Mouse (Mus musculus) stomach, postnatal 0 days (tissue): ENCODE data around the gene Dct. TPM values are rescaled to one million over a fixed set of nuclear protein-coding genes. Genes with fewer than 3 reads are reported as not detected.

Experiments used
- ATAC-seq: fragments of 200-750 bp; cut with Nextera tagmentation; 2 replicates; pipeline ENCODE4 v1.8.0; 2017; ENCODE audit not compliant: low FRiP score, low TSS enrichment
- DNase-seq: peaks from one replicate; pipeline ENCODE4 v3.0.0-alpha.2; 2016; ENCODE audit warnings: low spot score
- H3K27ac ChIP-seq: fragments of 300-500 bp; sonication (generic); replicated peaks from 2 replicates; pipeline ENCODE4 v1.5.1; 2014; ENCODE audit warnings: mild to moderate bottlenecking, control low read depth
- H3K27me3 ChIP-seq: fragments of 300-500 bp; sonication (generic); 2 replicates; pipeline ENCODE4 v1.6.1; 2014; ENCODE audit warnings: low read length; ENCODE audit not compliant: control insufficient read depth, insufficient read depth
- H3K36me3 ChIP-seq: fragments of 300-500 bp; sonication (generic); 2 replicates; pipeline ENCODE4 v1.6.1; 2014; ENCODE audit warnings: low read length, mixed read lengths; ENCODE audit not compliant: control insufficient read depth, insufficient read depth
- H3K4me1 ChIP-seq: fragments of 300-500 bp; sonication (generic); replicated peaks from 2 replicates; pipeline ENCODE4 v1.6.1; 2014; ENCODE audit warnings: antibody characterized with exemption; ENCODE audit not compliant: control insufficient read depth, insufficient read depth
- H3K4me2 ChIP-seq: fragments of 300-500 bp; sonication (generic); replicated peaks from 2 replicates; pipeline ENCODE4 v1.6.1; 2014; ENCODE audit warnings: low read depth, mild to moderate bottlenecking, control low read depth, moderate library complexity
- H3K4me3 ChIP-seq: fragments of 300-500 bp; sonication (generic); 2 replicates; pipeline ENCODE4 v1.5.1; 2014; ENCODE audit warnings: low read depth, low read length, control low read depth
- H3K9ac ChIP-seq: fragments of 300-500 bp; sonication (generic); 2 replicates; pipeline ENCODE4 v1.6.1; 2014; ENCODE audit warnings: mild to moderate bottlenecking, low read length, control low read depth, mixed read lengths
- H3K9me3 ChIP-seq: fragments of 300-500 bp; sonication (generic); 2 replicates; pipeline ENCODE4 v1.6.1; 2016; ENCODE audit warnings: low read length; ENCODE audit not compliant: control insufficient read depth
- CTCF ChIP-seq: IDR thresholded peaks from 2 replicates; pipeline ENCODE4 v1.5.1; 2016; ENCODE audit warnings: antibody characterized with exemption, low read depth, mild to moderate bottlenecking, moderate library complexity
- EP300 ChIP-seq: optimal IDR thresholded peaks from 2 replicates; pipeline ENCODE3; 2016; ENCODE audit warnings: antibody characterized with exemption
- WGBS: fragments of 180-500 bp; shearing (Covaris S2); extraction: QIAGEN DNeasy Blood & Tissue Kit; methylation state at CpG from one replicate; pipeline ENCODE4 v1.1.7; 2014; 5-methylcytosine and 5-hydroxymethylcytosine counted together
- polyA plus RNA-seq: library from polyadenylated mRNA; unstranded; fragments of >200 nt; fragmentation: Nextera tagmentation; extraction: Ambion mirVana; gene quantifications from 2 replicates; pipeline ENCODE4 v1.2.1, GENCODE M21; 2015

Dct gene
- polyA plus RNA-seq, 1 experiment from 2014 or later: 0.27 TPM

DNA sequence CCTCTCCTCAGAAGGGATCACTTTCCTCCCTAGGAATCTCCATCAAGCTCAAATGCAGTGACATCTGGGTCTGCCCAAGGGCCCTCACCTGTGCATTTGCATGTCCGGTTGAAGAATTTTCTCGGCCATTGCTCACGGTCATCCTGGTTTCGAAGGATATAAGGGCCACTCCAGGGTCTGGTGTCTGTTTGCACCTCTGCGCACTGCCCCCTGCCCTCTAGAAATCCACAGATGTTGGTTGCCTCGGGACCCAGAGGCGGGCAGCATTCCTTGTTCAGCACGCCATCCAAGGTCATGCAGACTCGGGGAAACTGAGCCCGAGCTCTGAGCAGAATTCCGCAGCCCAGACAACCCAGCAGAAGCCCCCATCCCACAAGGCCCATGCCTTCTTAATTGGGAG, 648 bp downstream of the Dct start:
- TF ChIP-seq EP300: no peak
- TF ChIP-seq CTCF: no peak
- no peaks in the 10 kb centered on the region for H3K36me3 ChIP-seq
- H3K4me2 ChIP-seq: no peak overlapping the region
- no peak overlapping the region for H3K9ac ChIP-seq
- WGBS: 69% methylated on average over 11 of the region's 11 CpGs
- DNase-seq (no peak), ATAC-seq (no peak)
- no peak overlapping the region for H3K4me3 ChIP-seq
- no peaks in the 10 kb centered on the region for H3K4me1 ChIP-seq
- H3K27ac ChIP-seq: no peak overlapping the region
- H3K9me3 ChIP-seq: no peaks in the 10 kb centered on the region
- no peaks in the 10 kb centered on the region for H3K27me3 ChIP-seq

DNA sequence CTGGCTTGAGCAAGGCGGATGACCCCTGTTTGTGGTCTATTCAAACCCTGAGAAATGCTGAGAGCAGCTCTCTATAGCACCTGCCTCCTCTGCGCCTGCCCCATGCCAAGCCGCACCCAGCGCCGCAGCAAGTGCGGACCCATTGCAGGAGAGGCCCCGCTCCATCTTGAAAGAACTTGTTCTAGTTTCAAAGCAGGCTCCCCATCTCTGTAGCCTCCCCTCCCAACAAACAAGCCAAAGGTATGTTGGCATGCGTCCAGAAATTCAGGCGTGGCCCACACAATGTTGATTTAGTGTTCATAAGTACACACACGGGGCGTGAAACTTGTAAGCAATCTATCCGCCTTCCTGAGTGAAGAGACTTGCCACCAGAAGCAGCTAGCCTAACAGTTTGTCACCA, 1.1 kb downstream of the Dct start:
- Histone ChIP-seq H3K27me3 (no peaks in the 10 kb centered on the region), H3K9ac (no peak overlapping the region), H3K27ac (no peak overlapping the region), H3K9me3 (no peaks in the 10 kb centered on the region), H3K4me2 (no peak overlapping the region), H3K4me3 (no peak overlapping the region), H3K4me1 (no peaks in the 10 kb centered on the region), H3K36me3 (no peaks in the 10 kb centered on the region)
- DNase-seq (peak; percentile 92), ATAC-seq (peak; percentile 97)
- 51% methylated on average over 12 of the region's 12 CpGs for WGBS
- TF ChIP-seq EP300 (no peak), CTCF (no peak)

DNA sequence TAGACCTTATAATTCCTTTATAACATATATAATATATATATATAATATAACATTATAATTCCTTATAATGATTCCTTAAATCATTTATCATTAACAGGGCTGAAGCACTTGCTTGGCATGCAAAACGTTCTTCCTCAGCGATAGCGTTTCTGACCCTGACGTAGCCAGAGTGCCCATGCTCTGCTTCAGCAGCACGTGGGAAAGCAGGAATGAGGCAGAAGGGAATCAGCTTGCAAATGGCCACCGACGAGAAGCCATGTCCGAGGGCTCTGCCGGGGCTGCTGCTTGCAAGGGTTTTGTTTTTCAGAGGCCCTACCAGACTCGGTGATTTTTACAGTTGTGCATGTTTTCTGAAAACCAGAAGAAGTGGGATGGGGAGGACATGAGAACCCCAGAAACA, 1.6 kb downstream of the Dct start:
- H3K9ac ChIP-seq: no peak overlapping the region
- no peaks in the 10 kb centered on the region for H3K4me1 ChIP-seq
- TF ChIP-seq EP300 (no peak), CTCF (no peak)
- H3K4me3 ChIP-seq: no peak overlapping the region
- whole genome bisulfite sequencing: 65% methylated on average over 10 of the region's 10 CpGs
- ATAC-seq (no peak), DNase-seq (no peak)
- no peaks in the 10 kb centered on the region for H3K36me3 ChIP-seq
- H3K27ac ChIP-seq: no peak overlapping the region
- no peaks in the 10 kb centered on the region for H3K27me3 ChIP-seq
- no peak overlapping the region for H3K4me2 ChIP-seq
- no peaks in the 10 kb centered on the region for H3K9me3 ChIP-seq

DNA sequence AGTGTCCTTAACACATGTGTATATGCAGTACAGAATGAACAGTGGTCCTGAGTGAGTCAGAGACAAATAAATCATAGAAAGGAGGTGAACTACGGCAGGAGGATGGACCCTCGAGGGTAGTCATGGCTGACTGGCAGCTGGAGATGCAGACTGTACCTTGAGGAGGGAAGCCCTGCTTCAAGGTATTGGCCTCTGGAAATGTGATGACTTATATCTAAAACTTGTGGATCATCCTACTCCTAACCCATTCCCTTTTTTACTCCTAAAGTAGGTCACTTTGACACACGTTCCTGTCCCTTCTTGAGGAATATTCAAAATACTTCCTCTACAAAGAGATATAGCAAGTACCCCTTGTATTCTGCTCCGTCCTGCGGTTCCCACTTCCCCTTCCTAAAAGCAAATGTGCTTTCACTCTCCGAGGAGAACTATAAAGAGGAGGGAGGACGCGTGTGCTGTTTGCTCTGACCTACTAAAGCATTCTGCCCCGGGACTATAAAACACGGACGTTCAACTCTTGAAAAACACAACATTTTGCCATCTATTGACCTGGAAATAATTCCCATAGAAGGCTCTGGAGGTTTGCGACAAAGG, 2.3 kb downstream of the Dct start:
- Histone ChIP-seq H3K9me3 (no peaks in the 10 kb centered on the region), H3K36me3 (no peaks in the 10 kb centered on the region), H3K27me3 (no peaks in the 10 kb centered on the region), H3K9ac (no peak overlapping the region), H3K4me1 (no peaks in the 10 kb centered on the region), H3K27ac (no peak overlapping the region), H3K4me3 (no peak overlapping the region), H3K4me2 (no peak overlapping the region)
- no peak for DNase-seq
- no peak for ATAC-seq
- TF ChIP-seq EP300: no peak
- no peak for TF ChIP-seq CTCF
- 66% methylated on average over 12 of the region's 12 CpGs for WGBS

DNA sequence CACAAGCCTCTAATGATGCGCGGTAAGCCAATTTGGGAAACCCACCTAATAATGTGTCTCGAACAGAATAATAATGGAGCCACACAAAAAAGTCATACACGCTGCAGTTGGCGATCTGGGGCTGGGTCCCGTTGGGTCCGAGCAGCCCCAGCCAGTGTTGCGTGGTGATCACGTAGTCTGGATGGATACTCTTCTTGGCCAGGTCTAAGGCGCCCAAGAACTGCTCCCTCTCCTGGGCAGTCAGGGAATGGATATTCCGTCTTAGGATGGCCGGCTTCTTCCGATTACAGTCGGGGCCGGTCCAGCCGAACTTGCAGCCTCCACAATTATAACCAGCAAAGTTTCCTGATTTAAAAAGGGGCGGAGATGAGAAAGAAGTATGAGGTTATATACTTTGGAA, 9.1 kb downstream of the Dct start:
- DNase-seq (no peak), ATAC-seq (peak; percentile 59; the same call in 1 of the 2 replicates)
- WGBS: 90% methylated on average over 17 of the region's 17 CpGs
- H3K4me1 ChIP-seq: no peaks in the 10 kb centered on the region
- TF ChIP-seq CTCF: peak; percentile 50
- no peak for TF ChIP-seq EP300
- no peak overlapping the region for H3K27ac ChIP-seq
- H3K36me3 ChIP-seq: no peaks in the 10 kb centered on the region
- H3K9ac ChIP-seq: no peak overlapping the region
- H3K9me3 ChIP-seq: no peaks in the 10 kb centered on the region
- H3K4me3 ChIP-seq: no peak overlapping the region
- no peaks in the 10 kb centered on the region for H3K27me3 ChIP-seq
- H3K4me2 ChIP-seq: no peak overlapping the region

DNA sequence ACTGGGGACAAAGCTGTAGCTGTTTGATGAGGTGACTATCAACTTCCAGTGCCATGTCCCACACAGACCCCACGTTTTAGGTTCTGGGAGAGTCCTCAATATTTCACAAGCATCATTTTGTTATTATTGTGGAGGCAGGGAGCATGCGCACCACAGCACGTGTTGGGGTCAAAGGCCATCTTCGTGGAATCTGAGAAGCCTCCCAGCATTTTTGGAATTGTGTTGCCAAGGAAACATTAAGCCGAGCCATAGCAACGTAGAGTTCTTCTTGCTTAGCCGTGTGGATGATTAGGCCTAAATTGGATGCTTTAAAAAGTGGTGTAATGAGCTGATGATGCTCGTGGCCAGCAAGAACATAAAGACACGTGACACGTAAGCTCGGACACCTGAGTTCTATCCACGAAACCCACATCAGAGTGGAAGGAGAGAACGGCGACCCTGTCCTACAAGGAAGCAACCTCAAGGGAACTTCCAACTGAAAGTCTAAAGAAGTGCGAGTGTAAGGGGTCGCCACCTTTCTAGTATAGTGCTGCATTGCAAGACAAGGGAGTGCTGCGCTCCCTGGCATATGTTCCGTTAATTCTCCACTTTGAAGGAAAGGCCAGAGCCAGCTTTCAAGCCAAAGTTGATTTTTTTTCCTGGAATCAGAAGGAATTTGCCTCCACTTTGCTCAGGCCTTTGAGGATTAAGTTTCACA, 9.8 kb downstream of the Dct start:
- no peak overlapping the region for H3K27ac ChIP-seq
- TF ChIP-seq CTCF (no peak), EP300 (no peak)
- WGBS: 74% methylated on average over 18 of the region's 18 CpGs
- H3K9me3 ChIP-seq: no peaks in the 10 kb centered on the region
- H3K4me1 ChIP-seq: no peaks in the 10 kb centered on the region
- H3K27me3 ChIP-seq: no peaks in the 10 kb centered on the region
- no peak overlapping the region for H3K4me3 ChIP-seq
- H3K4me2 ChIP-seq: no peak overlapping the region
- H3K9ac ChIP-seq: no peak overlapping the region
- H3K36me3 ChIP-seq: no peaks in the 10 kb centered on the region
- no peak for DNase-seq
- no peak for ATAC-seq
